Mouse (Mus musculus) spleen, adult 10 weeks (tissue): ENCODE data around the gene Cngb1. TPM values are rescaled to one million over a fixed set of nuclear protein-coding genes. Genes with fewer than 3 reads are reported as not detected.

Experiments used
- polyA plus RNA-seq: library from polyadenylated mRNA; stranded (reverse); fragments of 350-450 nt; fragmentation: Illumina TruSeq; extraction: RNeasy Lipid Tissue Mini Kit (QIAGEN cat#74804); gene quantifications from one replicate; pipeline ENCODE4 v1.2.3, GENCODE M21; 2015; ENCODE audit warnings: low replicate concordance; ENCODE audit not compliant: insufficient read depth

Gene Cngb1
- polyA plus RNA-seq = 0.28 TPM

GRCm38 (mm10) chr8:95306431-95306830 is at the start of gene Cngb1:
TSS of gene Cngb1 (minus strand) at chr8:95306585.

GRCm38 (mm10) chr8:95352151-95352870 is 45.9 kb upstream of the Cngb1 start, which contains the start of gene Mmp15:
TSS of gene Mmp15 (plus strand) at chr8:95352268.

GRCm38 (mm10) chr8:95331720-95332436 is 25.5 kb upstream of the Cngb1 start, which contains the start of the genes Zfp319 and Usb1:
TSS of gene Zfp319 (minus strand) at chr8:95331950.
TSS of gene Usb1 (plus strand) at chr8:95332284.

GRCm38 (mm10) chr8:95310342-95310970 is 4.1 kb upstream of the Cngb1 start, which contains the start of gene Tepp:
TSS of gene Tepp (plus strand) at chr8:95310566.

GRCm38 (mm10) chr8:95202649-95203275 is 103.6 kb downstream of the Cngb1 start, which contains the start of gene Kifc3:
TSS of gene Kifc3 (minus strand) at chr8:95202812.

Other genes starting within 250 kb of the Cngb1 start
- gene Katnb1, start 225.4 kb downstream of the Cngb1 start, polyA plus RNA-seq = 2.6 TPM
- gene Kifc3, start 103.8 kb downstream of the Cngb1 start, polyA plus RNA-seq = 1.2 TPM
- 1.2 TPM for gene Tepp, start 4.0 kb upstream of the Cngb1 start, polyA plus RNA-seq
- gene Zfp319, start 25.4 kb upstream of the Cngb1 start, polyA plus RNA-seq = 6.6 TPM
- gene Usb1, start 25.7 kb upstream of the Cngb1 start, polyA plus RNA-seq = 24.3 TPM
- 1.1 TPM for gene Mmp15, start 45.7 kb upstream of the Cngb1 start, polyA plus RNA-seq
- gene Cfap20, start 128.3 kb upstream of the Cngb1 start, polyA plus RNA-seq = 46.9 TPM
- 111 TPM for gene Csnk2a2, start 183.5 kb upstream of the Cngb1 start, polyA plus RNA-seq
- gene Ccdc113, start 227.5 kb upstream of the Cngb1 start, polyA plus RNA-seq = not detected